Mouse (Mus musculus) thymus, adult 2 months (tissue): ENCODE results near the gene Zfp462.

Source experiments
- CTCF ChIP-seq: fragments of 200-500 bp; IDR thresholded peaks from 2 replicates; pipeline ENCODE4 v1.5.1; 2012; ENCODE audit warnings: mild to moderate bottlenecking, control low read depth, low read length, moderate library complexity, borderline replicate concordance; ENCODE audit not compliant: control insufficient read depth, poor library complexity, insufficient read depth; ENCODE audit errors: extremely low read depth
- POLR2A ChIP-seq: fragments of 200-500 bp; IDR thresholded peaks from 2 replicates; pipeline ENCODE4 v1.6.1; 2012; ENCODE audit warnings: mild to moderate bottlenecking, low read length, control low read depth, moderate library complexity; ENCODE audit not compliant: control insufficient read depth, poor library complexity, insufficient read depth; ENCODE audit errors: extremely low read depth

- TF ChIP-seq POLR2A (no peak), CTCF (no peak)
Observed at GRCm38 (mm10) chr4:55041106-55041730, 96.4 kb downstream of the Zfp462 start.
